Mouse (Mus musculus): Measurements from ENCODE around the gene Pccb. TPM values are rescaled to one million over a fixed set of nuclear protein-coding genes. Genes with fewer than 3 reads are reported as not detected.

The Pccb gene
- polyA plus RNA-seq, 1 experiment, result 73.7 TPM

DNA sequence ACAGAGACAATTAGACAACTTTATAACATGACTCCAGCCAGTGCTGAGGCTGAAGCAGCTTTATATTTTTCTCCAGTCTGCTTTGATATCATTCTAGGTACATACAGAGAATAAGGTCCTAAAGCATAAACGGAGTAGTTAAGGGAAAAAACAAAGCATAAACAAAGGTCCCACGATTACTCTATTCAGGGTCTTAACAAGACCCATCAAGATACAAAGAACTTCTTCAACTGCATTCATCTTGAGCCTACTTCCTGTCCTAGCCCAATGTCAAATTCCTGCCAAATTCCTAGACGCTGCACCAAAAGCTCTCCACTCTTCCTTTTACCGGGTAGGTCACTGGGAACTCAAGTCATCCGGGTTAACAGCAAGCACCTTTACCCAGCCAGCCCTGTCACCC is 6.8 kb upstream of the Pccb start:
- no peak overlapping the region for H3K4me3 ChIP-seq (replicated peaks; ENCODE audit: insufficient read depth, low read depth, low read length)
- H3K27ac ChIP-seq (ENCODE audit: insufficient read depth, low read length), result no peak overlapping the region
- WGBS, result 74% methylated on average over 5 of the region's 5 CpGs
- DNase-seq, result no peak
- no peaks in the 10 kb centered on the region for H3K27me3 ChIP-seq (ENCODE audit: control insufficient read depth, insufficient read depth, low read length)
- no peak for TF ChIP-seq POLR2A (IDR thresholded peaks at IDR 0.05; ENCODE audit: borderline replicate concordance, insufficient read depth, low read length)
- no peak for TF ChIP-seq CTCF (IDR thresholded peaks at IDR 0.05; ENCODE audit: borderline replicate concordance, insufficient read depth, low read depth, low read length)
- no peaks in the 10 kb centered on the region for H3K4me1 ChIP-seq (ENCODE audit: control insufficient read depth, insufficient read depth, low read length)

DNA sequence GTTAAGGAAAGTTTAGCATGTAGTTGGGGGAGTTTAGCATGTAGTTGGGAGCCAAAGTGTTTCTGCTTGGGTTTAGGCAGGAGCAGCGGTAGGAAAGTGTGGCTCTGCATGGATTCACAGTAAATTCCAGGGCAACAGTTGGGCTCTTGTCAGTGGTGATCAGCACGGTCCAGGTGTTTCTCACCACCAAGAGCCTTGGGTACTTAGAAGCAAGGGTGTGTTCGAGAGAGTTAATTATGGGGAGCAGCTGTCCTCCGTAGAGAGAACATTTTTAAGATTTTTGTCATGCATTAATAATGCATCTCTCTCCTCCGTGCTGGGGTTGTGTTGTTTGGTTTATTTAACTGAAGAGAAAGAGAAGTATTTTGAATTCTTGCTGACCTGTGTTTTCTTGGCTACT is 3.9 kb upstream of the Pccb start:
- Histone ChIP-seq H3K27me3 (ENCODE audit: control insufficient read depth, insufficient read depth, low read length) (no peaks in the 10 kb centered on the region), H3K27ac (ENCODE audit: insufficient read depth, low read length) (no peak overlapping the region), H3K4me3 (replicated peaks; ENCODE audit: insufficient read depth, low read depth, low read length) (no peak overlapping the region), H3K4me1 (ENCODE audit: control insufficient read depth, insufficient read depth, low read length) (no peaks in the 10 kb centered on the region)
- 61% methylated on average over 5 of the region's 5 CpGs for WGBS
- no peak for DNase-seq
- TF ChIP-seq CTCF (IDR thresholded peaks at IDR 0.05; ENCODE audit: borderline replicate concordance, insufficient read depth, low read depth, low read length) (no peak), POLR2A (IDR thresholded peaks at IDR 0.05; ENCODE audit: borderline replicate concordance, insufficient read depth, low read length) (no peak)

GRCm38 (mm10) chr9:101037396-101037795 is 2.7 kb upstream of the Pccb start:
- no peaks in the 10 kb centered on the region for H3K4me1 ChIP-seq (ENCODE audit: control insufficient read depth, insufficient read depth, low read length)
- H3K27ac ChIP-seq (ENCODE audit: insufficient read depth, low read length), result no peak overlapping the region
- WGBS, result 43% methylated on average over 7 of the region's 7 CpGs
- no peak for DNase-seq
- H3K4me3 ChIP-seq (replicated peaks; ENCODE audit: insufficient read depth, low read depth, low read length), result no peak overlapping the region
- TF ChIP-seq CTCF (IDR thresholded peaks at IDR 0.05; ENCODE audit: borderline replicate concordance, insufficient read depth, low read depth, low read length) (no peak), POLR2A (IDR thresholded peaks at IDR 0.05; ENCODE audit: borderline replicate concordance, insufficient read depth, low read length) (no peak)
- no peaks in the 10 kb centered on the region for H3K27me3 ChIP-seq (ENCODE audit: control insufficient read depth, insufficient read depth, low read length)

- H3K4me1 ChIP-seq (ENCODE audit: control insufficient read depth, insufficient read depth, low read length), result no peaks in the 10 kb centered on the region
- DNase-seq, result no peak
- no peak overlapping the region for H3K4me3 ChIP-seq (replicated peaks; ENCODE audit: insufficient read depth, low read depth, low read length)
- no peak overlapping the region for H3K27ac ChIP-seq (ENCODE audit: insufficient read depth, low read length)
- TF ChIP-seq CTCF (IDR thresholded peaks at IDR 0.05; ENCODE audit: borderline replicate concordance, insufficient read depth, low read depth, low read length), result no peak
- WGBS, result 78% methylated on average over 2 of the region's 2 CpGs
- H3K27me3 ChIP-seq (ENCODE audit: control insufficient read depth, insufficient read depth, low read length), result no peaks in the 10 kb centered on the region
Measured at GRCm38 (mm10) chr9:101036876-101037275, 2.2 kb upstream of the Pccb start.

- 82% methylated on average over 15 of the region's 15 CpGs for WGBS
- H3K4me3 ChIP-seq (replicated peaks; ENCODE audit: insufficient read depth, low read depth, low read length), result no peak overlapping the region
- TF ChIP-seq POLR2A (IDR thresholded peaks at IDR 0.05; ENCODE audit: borderline replicate concordance, insufficient read depth, low read length) (no peak), CTCF (IDR thresholded peaks at IDR 0.05; ENCODE audit: borderline replicate concordance, insufficient read depth, low read depth, low read length) (no peak)
- H3K27me3 ChIP-seq (ENCODE audit: control insufficient read depth, insufficient read depth, low read length), result no peaks in the 10 kb centered on the region
- no peak for DNase-seq
- H3K27ac ChIP-seq (ENCODE audit: insufficient read depth, low read length), result no peak overlapping the region
- H3K4me1 ChIP-seq (ENCODE audit: control insufficient read depth, insufficient read depth, low read length), result no peaks in the 10 kb centered on the region
Measured at GRCm38 (mm10) chr9:101035836-101036596, 1.3 kb upstream of the Pccb start.

- Histone ChIP-seq H3K4me3 (replicated peaks; ENCODE audit: insufficient read depth, low read depth, low read length) (peak overlapping the region; percentile 82), H3K4me1 (ENCODE audit: control insufficient read depth, insufficient read depth, low read length) (no peaks in the 10 kb centered on the region), H3K27me3 (ENCODE audit: control insufficient read depth, insufficient read depth, low read length) (no peaks in the 10 kb centered on the region), H3K27ac (ENCODE audit: insufficient read depth, low read length) (peak overlapping the region; percentile 70)
- TF ChIP-seq CTCF (IDR thresholded peaks at IDR 0.05; ENCODE audit: borderline replicate concordance, insufficient read depth, low read depth, low read length), result 0 out of 2 replicates have a peak, but pooled peaks have one; percentile 13
- TF ChIP-seq POLR2A (IDR thresholded peaks at IDR 0.05; ENCODE audit: borderline replicate concordance, insufficient read depth, low read length), result no peak
- peak; percentile 23 to 33 for DNase-seq
- under 1% methylated on average over 14 of the region's 14 CpGs for WGBS
Measured at GRCm38 (mm10) chr9:101033761-101034447, 794 bp downstream of the Pccb start.

- DNase-seq, result no peak
- no peak overlapping the region for H3K27ac ChIP-seq (ENCODE audit: insufficient read depth, low read length)
- H3K27me3 ChIP-seq (ENCODE audit: control insufficient read depth, insufficient read depth, low read length), result no peaks in the 10 kb centered on the region
- no peak overlapping the region for H3K4me3 ChIP-seq (replicated peaks; ENCODE audit: insufficient read depth, low read depth, low read length)
- no peaks in the 10 kb centered on the region for H3K4me1 ChIP-seq (ENCODE audit: control insufficient read depth, insufficient read depth, low read length)
- 97% methylated on average over 10 of the region's 10 CpGs for WGBS
- TF ChIP-seq CTCF (IDR thresholded peaks at IDR 0.05; ENCODE audit: borderline replicate concordance, insufficient read depth, low read depth, low read length) (no peak), POLR2A (IDR thresholded peaks at IDR 0.05; ENCODE audit: borderline replicate concordance, insufficient read depth, low read length) (no peak)
Measured at GRCm38 (mm10) chr9:101018768-101019167, 15.9 kb downstream of the Pccb start.
